7 mouse cellular contexts compared by ENCODE assay signal in genomic region chr17:45403207-45403606, GRCm38 (mm10). TPM values are rescaled to one million over a fixed set of nuclear protein-coding genes. Genes with fewer than 3 reads are reported as not detected.
A peak's percentile ranks its signal among the peaks of the same experiment; 100 is the strongest.
DNase-seq lines count a peak whose midpoint lies in the region; ATAC-seq and TF ChIP-seq lines count a peak whose summit lies in the region.

No protein-coding gene starts in this region.

- DNase-seq in midbrain, embryonic 11.5 days (ENCODE audit: low spot score, missing footprints), result peak; percentile 93
- no peak for DNase-seq in midbrain, embryonic 10.5 days (ENCODE audit: low spot score)
- peak; percentile 15 for DNase-seq in T-cell, adult 2 months (ENCODE audit: low spot score)
- DNase-seq in layer of hippocampus, postnatal 36 days, result peak; percentile 18 to 37
- DNase-seq in naive thymus-derived CD4-positive, alpha-beta T cell, adult 2 months (ENCODE audit: low read depth), result peak; percentile 77

- TF ChIP-seq CTCF in cortical plate, adult 2 months (IDR thresholded peaks at IDR 0.05; ENCODE audit: extremely low read depth, insufficient read depth, low read length), result peak; percentile 45; the same call in 1 of the 2 replicates

- H3K27ac ChIP-seq in midbrain, embryonic 11.5 days (ENCODE audit: low read depth, low read length), result no peak overlapping the region
- H3K27ac ChIP-seq in midbrain, embryonic 10.5 days (replicated peaks), result no peak overlapping the region
- no peak overlapping the region for H3K27ac ChIP-seq in cortical plate, adult 2 months (ENCODE audit: insufficient read depth, low read length)

- H3K27me3 ChIP-seq in midbrain, embryonic 11.5 days (ENCODE audit: control insufficient read depth, insufficient read depth, low read length), result no peaks in the 10 kb centered on the region
- H3K27me3 ChIP-seq in midbrain, embryonic 10.5 days (ENCODE audit: low read depth, poor library complexity, severe bottlenecking), result no peaks in the 10 kb centered on the region

- WGBS in midbrain, embryonic 11.5 days, result 33% methylated on average over 3 of the region's 3 CpGs
- 45% methylated on average over 3 of the region's 3 CpGs for WGBS in midbrain, embryonic 10.5 days

- H3K9ac ChIP-seq in midbrain, embryonic 11.5 days (ENCODE audit: low read length), result no peak overlapping the region

- ATAC-seq in midbrain, embryonic 11.5 days (ENCODE audit: low FRiP score), result no peak
- peak; percentile 48 to 56; a peak in 3 of 4 replicates for ATAC-seq in hematopoietic stem cell, adult 5-6 weeks (replicated peaks in 1 of 2; ENCODE audit: insufficient read depth in 1 of 2, low FRiP score in 2 of 2, low TSS enrichment in 1 of 2, low read depth in 1 of 2, poor library complexity in 2 of 2, severe bottlenecking in 2 of 2)

- no peak overlapping the region for H3K4me3 ChIP-seq in midbrain, embryonic 11.5 days (ENCODE audit: low read depth, low read length)
- H3K4me3 ChIP-seq in midbrain, embryonic 10.5 days, result no peak overlapping the region
- no peak overlapping the region for H3K4me3 ChIP-seq in cortical plate, adult 2 months (ENCODE audit: insufficient read depth, low read length)

- no peak for TF ChIP-seq POLR2A in cortical plate, adult 2 months (IDR thresholded peaks at IDR 0.05; ENCODE audit: extremely low read depth, insufficient read depth, low read length)

- no peaks in the 10 kb centered on the region for H3K4me1 ChIP-seq in midbrain, embryonic 11.5 days (ENCODE audit: control insufficient read depth, insufficient read depth, low read length)
- H3K4me1 ChIP-seq in midbrain, embryonic 10.5 days, result no peaks in the 10 kb centered on the region
- H3K4me1 ChIP-seq in cortical plate, adult 2 months (ENCODE audit: control insufficient read depth, insufficient read depth, low read length), result peaks cover 6% of the 10 kb centered on the region

- H3K4me2 ChIP-seq in midbrain, embryonic 11.5 days, result no peak overlapping the region

- H3K36me3 ChIP-seq in midbrain, embryonic 11.5 days (ENCODE audit: control insufficient read depth, insufficient read depth, low read length), result peaks cover 15% of the 10 kb centered on the region
- peaks cover 96% of the 10 kb centered on the region for H3K36me3 ChIP-seq in midbrain, embryonic 10.5 days

- no peaks in the 10 kb centered on the region for H3K9me3 ChIP-seq in midbrain, embryonic 11.5 days (ENCODE audit: control insufficient read depth, low read length)
- no peaks in the 10 kb centered on the region for H3K9me3 ChIP-seq in midbrain, embryonic 10.5 days (replicated peaks)

RNA-seq across cellular contexts. Expression of gene Cdc5l, which starts 30.3 kb away (rescaled TPM):
- polyA plus RNA-seq in midbrain, embryonic 11.5 days (2014; fragmentation: Nextera tagmentation; extraction: Ambion mirVana), result 87.9 and 91.6 TPM in 2 replicates
- polyA plus RNA-seq in midbrain, embryonic 10.5 days (2016; fragmentation: Nextera tagmentation; extraction: Ambion mirVana), result 67.9 and 68.3 TPM in 2 replicates
- 28.6 and 29.7 TPM in 2 replicates for polyA plus RNA-seq in cortical plate, adult 2 months (2012; rRNA removed)
- 130 and 148 TPM in 2 replicates for total RNA-seq in hematopoietic stem cell, adult 5-6 weeks (2017)
- total RNA-seq in layer of hippocampus, postnatal 36 days (2021), result 10 to 100 TPM; 56.7 to 57.5 TPM
